Mouse (Mus musculus) CD4-positive, CD25-positive, alpha-beta regulatory T cell, adult 9 weeks (primary cell): Measurements from ENCODE around the gene Aim2. TPM values are rescaled to one million over a fixed set of nuclear protein-coding genes. Genes with fewer than 3 reads are reported as not detected.

Experiments
- polyA plus RNA-seq: library from polyadenylated mRNA; unstranded; fragments of 100-300 nt; shearing (Covaris generic); gene quantifications from one replicate; pipeline ENCODE4 v1.2.1, GENCODE M21; 2017

Gene Aim2
- 74.2 TPM for polyA plus RNA-seq

DNA sequence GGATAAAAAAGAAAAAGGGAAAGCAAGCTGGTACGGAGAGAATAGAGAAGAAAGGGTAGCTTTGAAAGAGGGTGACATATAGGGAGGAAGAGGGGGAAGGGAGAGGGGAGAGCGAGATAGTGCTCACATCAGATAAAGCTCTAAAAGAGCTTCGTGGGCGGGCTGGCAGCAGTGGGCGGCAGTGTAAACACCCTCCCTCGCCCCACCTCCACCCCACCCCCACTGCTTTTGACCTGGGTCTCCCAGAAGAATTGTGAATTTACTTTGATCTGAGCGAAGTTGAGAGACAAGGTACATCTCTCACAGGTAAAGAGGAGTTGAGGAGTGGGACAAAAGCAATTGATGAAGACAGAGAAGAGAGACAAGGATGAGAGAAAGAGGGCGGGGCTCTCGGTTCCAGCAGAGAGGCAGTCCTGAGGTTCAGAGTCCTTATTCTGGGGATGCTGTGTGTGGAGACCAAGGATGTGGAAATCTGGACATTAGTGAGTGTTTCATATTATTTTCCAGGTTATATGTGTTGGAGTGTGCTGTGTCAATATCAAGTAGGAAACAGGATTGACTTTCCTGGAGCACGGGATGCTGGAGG is at the start of gene Aim2:
Aim2 (plus strand) TSS at position 508 of the 586 bp plus-strand sequence.

GRCm38 (mm10) chr1:173333312-173334253 is 17.1 kb upstream of the Aim2 start, which contains the start of gene Ackr1:
TSS of gene Ackr1 (minus strand) at chr1:173333750.

GRCm38 (mm10) chr1:173367356-173368046 is 16.8 kb downstream of the Aim2 start, which contains the start of gene Cadm3:
TSS of gene Cadm3 (minus strand) at chr1:173367695.

GRCm38 (mm10) chr1:173490812-173491480 is 140.3 kb downstream of the Aim2 start, which contains the start of gene Ifi206:
TSS of gene Ifi206 (minus strand) at chr1:173491041.

Other genes with a start within 250 kb of the Aim2 start
- gene Olfr1408, start 213.5 kb upstream of the Aim2 start, polyA plus RNA-seq: not detected
- not detected for gene Olfr1406, start 160.2 kb upstream of the Aim2 start, polyA plus RNA-seq
- gene Olfr218, start 153.1 kb upstream of the Aim2 start, polyA plus RNA-seq: not detected
- not detected for gene Olfr1404, start 138.5 kb upstream of the Aim2 start, polyA plus RNA-seq
- not detected for gene Fcer1a, start 123.7 kb upstream of the Aim2 start, polyA plus RNA-seq
- not detected for gene Olfr418, start 84.9 kb upstream of the Aim2 start, polyA plus RNA-seq
- not detected for gene Mptx2, start 73.1 kb upstream of the Aim2 start, polyA plus RNA-seq
- not detected for gene Ackr1, start 17.1 kb upstream of the Aim2 start, polyA plus RNA-seq
- not detected for gene Cadm3, start 16.8 kb downstream of the Aim2 start, polyA plus RNA-seq
- 187 TPM for gene Ifi206, start 140.2 kb downstream of the Aim2 start, polyA plus RNA-seq
- 48.8 TPM for gene Ifi214, start 185.1 kb downstream of the Aim2 start, polyA plus RNA-seq
- gene Ifi213, start 248.4 kb downstream of the Aim2 start, polyA plus RNA-seq: 145 TPM